Mouse (Mus musculus) bone marrow, adult 2 months (tissue): ENCODE results near the gene Tdrd9.

Experiments used
- CTCF ChIP-seq: fragments of 200-500 bp; IDR thresholded peaks from 2 replicates; pipeline ENCODE4 v1.5.1; 2011; ENCODE audit warnings: low read length, control low read depth; ENCODE audit not compliant: control insufficient read depth, insufficient read depth
- POLR2A ChIP-seq: fragments of 200-500 bp; IDR thresholded peaks from 2 replicates; pipeline ENCODE4 v1.6.1; 2011; ENCODE audit warnings: low read depth, mild to moderate bottlenecking, control low read depth, low read length, borderline replicate concordance; ENCODE audit not compliant: control insufficient read depth

- TF ChIP-seq POLR2A (no peak), CTCF (no peak)
These were observed 67.1 kb downstream of the Tdrd9 start for GRCm38 (mm10) chr12:112038441-112038840.
